Mouse (Mus musculus) forebrain, embryonic 12.5 days (tissue): Measurements from ENCODE around the gene Znrd1. TPM values are rescaled to one million over a fixed set of nuclear protein-coding genes. Genes with fewer than 3 reads are reported as not detected.

ENCODE experiments used
- ATAC-seq: fragments of 200-750 bp; cut with Nextera tagmentation; 2 replicates; pipeline ENCODE4 v1.8.0; 2017; ENCODE audit warnings: moderate TSS enrichment; ENCODE audit not compliant: low FRiP score
- H3K27ac ChIP-seq: fragments of 300-500 bp; sonication (generic); 2 replicates; pipeline ENCODE4 v1.5.1; 2016; ENCODE audit warnings: mild to moderate bottlenecking
- H3K27me3 ChIP-seq: fragments of 300-500 bp; sonication (generic); 2 replicates; pipeline ENCODE4 v1.6.1; 2016; ENCODE audit warnings: mild to moderate bottlenecking
- H3K36me3 ChIP-seq: fragments of 300-500 bp; sonication (generic); replicated peaks from 2 replicates; pipeline ENCODE4 v1.6.1; 2016; ENCODE audit warnings: mild to moderate bottlenecking
- H3K4me1 ChIP-seq: fragments of 300-500 bp; sonication (generic); 2 replicates; pipeline ENCODE4 v1.6.1; 2016
- H3K4me2 ChIP-seq: fragments of 300-500 bp; sonication (generic); 2 replicates; pipeline ENCODE4 v1.6.1; 2016; ENCODE audit warnings: mild to moderate bottlenecking, moderate library complexity
- H3K4me3 ChIP-seq: fragments of 300-500 bp; sonication (generic); replicated peaks from 2 replicates; pipeline ENCODE4 v1.5.1; 2016; ENCODE audit warnings: mild to moderate bottlenecking
- H3K9ac ChIP-seq: fragments of 300-500 bp; sonication (generic); 2 replicates; pipeline ENCODE4 v1.6.1; 2016; ENCODE audit warnings: mild to moderate bottlenecking
- H3K9me3 ChIP-seq: fragments of 300-500 bp; sonication (generic); 2 replicates; pipeline ENCODE4 v1.6.1; 2016
- WGBS: fragments of 180-500 bp; shearing (Covaris S2); methylation state at CpG from one replicate; pipeline ENCODE4 v1.1.7; 2016; 5-methylcytosine and 5-hydroxymethylcytosine counted together
- polyA plus RNA-seq: library from polyadenylated mRNA; unstranded; fragments of >200 nt; fragmentation: Nextera tagmentation; extraction: Ambion mirVana; gene quantifications from 2 replicates; pipeline ENCODE4 v1.2.1, GENCODE M21; 2016

The Znrd1 gene
- polyA plus RNA-seq, 1 experiment from 2014 or later = 86.7 TPM

DNA sequence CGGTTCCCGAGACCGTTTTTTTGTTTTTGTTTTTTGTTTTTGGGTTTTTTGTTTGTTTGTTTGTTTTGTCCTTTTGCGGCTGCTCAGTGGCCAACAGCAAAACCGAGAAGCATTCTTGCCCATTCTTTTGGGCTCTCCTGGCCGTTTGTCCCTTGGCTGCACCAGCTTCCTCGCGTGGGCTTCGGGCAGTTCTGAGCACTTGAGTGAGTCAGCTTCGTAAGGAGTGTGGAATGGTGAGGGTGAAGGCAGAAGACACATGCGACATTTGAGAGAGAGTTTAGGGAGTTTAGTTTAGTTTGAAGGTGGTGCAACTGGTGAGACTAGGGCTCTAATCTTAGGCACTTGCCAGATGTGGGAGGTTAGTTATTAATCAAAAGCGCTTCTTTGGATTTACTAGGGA is 525 bp upstream of the Znrd1 start:
- peak; percentile 14; the same call in 1 of the 2 replicates for ATAC-seq
- H3K4me3 ChIP-seq = peak overlapping the region; percentile 67
- peak overlapping the region; percentile 79 for H3K9ac ChIP-seq
- H3K4me1 ChIP-seq = peaks cover 15% of the 10 kb centered on the region
- WGBS = 13% methylated on average over 12 of the region's 12 CpGs
- 0 out of 2 replicates have a peak, but pooled peaks cover 3% of the 10 kb centered on the region for H3K36me3 ChIP-seq
- H3K9me3 ChIP-seq = no peaks in the 10 kb centered on the region
- H3K4me2 ChIP-seq = peak overlapping the region; percentile 82
- no peaks in the 10 kb centered on the region for H3K27me3 ChIP-seq
- H3K27ac ChIP-seq = peak overlapping the region; percentile 36; the same call in 1 of the 2 replicates

DNA sequence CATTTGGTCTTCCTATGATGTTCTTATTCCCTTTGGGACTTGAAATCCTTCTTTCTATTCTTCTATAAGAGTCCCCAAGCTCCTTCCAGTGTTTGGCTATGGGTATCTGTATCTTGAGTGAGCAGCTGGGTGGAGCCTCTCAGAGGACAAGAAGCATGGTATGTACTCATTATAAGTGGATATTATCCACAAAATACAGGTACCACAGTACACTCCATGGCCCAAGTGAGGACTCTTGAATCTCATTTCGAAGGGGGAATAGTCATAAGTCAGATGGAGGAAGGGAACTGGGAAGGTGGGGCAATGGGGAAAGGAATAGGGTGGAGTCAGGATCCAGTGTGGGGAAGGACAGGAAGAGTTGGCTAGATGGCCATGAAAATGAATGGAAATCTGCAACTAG is 5.3 kb downstream of the Znrd1 start:
- Histone ChIP-seq H3K4me2 (no peak overlapping the region), H3K9me3 (no peaks in the 10 kb centered on the region), H3K27ac (no peak overlapping the region), H3K27me3 (peaks cover 4% of the 10 kb centered on the region; the same call in 1 of the 2 replicates), H3K36me3 (peaks cover 15% of the 10 kb centered on the region), H3K9ac (no peak overlapping the region), H3K4me3 (no peak overlapping the region), H3K4me1 (peaks cover 19% of the 10 kb centered on the region)
- ATAC-seq = no peak
- WGBS = 96% methylated on average over 1 of the region's 1 CpGs

DNA sequence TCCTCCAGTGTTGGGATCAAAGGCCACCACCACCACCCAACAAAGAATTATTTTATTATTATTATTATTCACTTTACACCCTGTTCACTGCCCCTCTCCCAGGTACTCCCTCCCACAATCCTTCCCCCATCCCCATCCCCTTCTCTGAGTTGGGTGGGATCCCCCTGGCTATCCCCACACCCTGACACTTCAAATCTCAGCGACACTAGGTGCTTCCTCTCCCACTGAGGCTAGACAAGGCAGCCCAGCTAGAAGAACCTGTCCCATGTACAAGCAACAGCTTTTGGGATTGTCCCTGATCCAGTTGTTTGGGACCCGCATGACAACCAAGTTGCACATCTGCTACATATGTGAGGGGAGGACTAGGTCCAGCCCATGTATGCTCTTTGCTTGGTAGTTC is 5.7 kb downstream of the Znrd1 start:
- ATAC-seq = no peak
- no peaks in the 10 kb centered on the region for H3K9me3 ChIP-seq
- peaks cover 4% of the 10 kb centered on the region; the same call in 1 of the 2 replicates for H3K27me3 ChIP-seq
- H3K4me3 ChIP-seq = no peak overlapping the region
- WGBS = 98% methylated on average over 2 of the region's 2 CpGs
- H3K4me2 ChIP-seq = no peak overlapping the region
- H3K27ac ChIP-seq = no peak overlapping the region
- no peak overlapping the region for H3K9ac ChIP-seq
- peaks cover 18% of the 10 kb centered on the region for H3K4me1 ChIP-seq
- H3K36me3 ChIP-seq = peaks cover 15% of the 10 kb centered on the region

DNA sequence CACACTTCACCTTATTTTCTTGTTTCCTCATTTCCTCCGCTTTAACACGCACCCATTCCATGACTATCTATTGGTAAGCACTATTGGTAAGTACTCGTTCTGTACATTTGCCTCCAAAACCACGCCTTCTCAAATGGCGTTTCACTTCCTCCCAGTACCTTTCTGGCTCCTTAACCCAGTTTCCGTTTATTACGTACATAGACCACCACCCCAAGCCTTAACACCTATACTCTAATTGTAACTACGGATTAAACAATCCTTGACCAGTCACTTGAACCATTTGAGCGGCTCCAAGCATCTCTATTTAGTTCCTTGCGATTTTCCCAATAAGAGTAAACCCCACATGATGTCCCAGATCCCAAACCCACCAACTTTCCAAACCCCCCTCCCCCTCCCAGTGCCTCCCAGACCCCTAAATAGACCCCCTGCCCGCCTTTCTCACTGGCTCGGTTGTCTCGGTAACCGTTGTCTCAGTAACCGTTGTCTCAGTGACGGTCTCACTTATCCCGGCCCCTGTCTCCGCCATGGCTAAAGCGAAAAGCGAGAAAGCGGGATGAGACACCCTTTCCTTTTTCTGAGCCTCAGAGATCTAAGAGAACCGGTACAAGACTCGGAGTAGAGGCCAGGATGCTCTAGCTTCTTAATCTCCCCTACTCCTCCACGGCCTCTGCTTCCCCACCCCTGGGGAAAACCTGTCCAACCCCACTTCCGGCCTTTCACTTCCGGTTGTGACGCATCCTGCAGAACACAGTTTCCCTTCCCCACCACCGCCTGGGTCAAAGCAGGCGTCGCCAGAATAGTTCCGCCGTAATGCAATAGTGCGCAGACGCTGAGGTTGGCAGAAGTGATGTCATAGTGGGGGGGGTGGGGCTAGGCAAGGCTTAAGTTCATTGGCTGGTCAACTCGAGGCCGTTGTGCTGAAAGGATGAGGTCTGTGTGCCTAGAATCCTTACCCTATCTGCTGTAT is 7.1 kb downstream of the Znrd1 start, which contains the start of gene Ppp1r11:
Gene Ppp1r11 (minus strand): TSS at position 761 of the 967 bp plus-strand sequence.
- Histone ChIP-seq H3K4me1 (peaks cover 25% of the 10 kb centered on the region), H3K27me3 (peaks cover 10% of the 10 kb centered on the region), H3K36me3 (peaks cover 15% of the 10 kb centered on the region), H3K4me2 (peak within 1 kb of the TSS; percentile 76), H3K27ac (peak within 1 kb of the TSS; percentile 80), H3K9ac (peak within 1 kb of the TSS; percentile 78), H3K9me3 (no peaks in the 10 kb centered on the region), H3K4me3 (peak within 1 kb of the TSS; percentile 60)
- peak; percentile 96 for ATAC-seq
- 3% methylated on average over 36 of the region's 36 CpGs for whole genome bisulfite sequencing

DNA sequence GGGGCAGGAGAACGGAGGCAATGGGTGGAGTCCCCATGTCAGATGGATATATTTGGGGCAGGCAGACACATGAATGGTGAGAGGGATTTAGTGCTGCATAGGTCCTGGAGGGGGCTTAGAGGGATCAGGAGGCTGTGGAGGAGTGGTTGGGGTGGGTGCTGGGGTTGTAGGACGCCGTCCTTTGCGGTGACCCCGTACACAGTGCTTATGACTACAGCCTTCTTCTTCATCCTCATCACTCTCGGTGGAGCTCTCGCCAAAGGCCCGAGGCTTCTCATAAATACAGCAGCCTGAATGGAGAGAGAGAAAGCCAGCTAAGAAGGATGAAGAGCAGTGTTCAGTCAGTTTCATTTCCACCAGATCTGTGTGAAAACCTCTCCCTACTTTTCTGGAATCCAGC is 9.1 kb downstream of the Znrd1 start:
- Histone ChIP-seq H3K4me2 (no peak overlapping the region), H3K27ac (no peak overlapping the region), H3K27me3 (peaks cover 30% of the 10 kb centered on the region), H3K4me3 (no peak overlapping the region), H3K9me3 (no peaks in the 10 kb centered on the region), H3K4me1 (peaks cover 28% of the 10 kb centered on the region), H3K9ac (no peak overlapping the region), H3K36me3 (peaks cover 14% of the 10 kb centered on the region)
- no peak for ATAC-seq
- WGBS = 96% methylated on average over 8 of the region's 8 CpGs

DNA sequence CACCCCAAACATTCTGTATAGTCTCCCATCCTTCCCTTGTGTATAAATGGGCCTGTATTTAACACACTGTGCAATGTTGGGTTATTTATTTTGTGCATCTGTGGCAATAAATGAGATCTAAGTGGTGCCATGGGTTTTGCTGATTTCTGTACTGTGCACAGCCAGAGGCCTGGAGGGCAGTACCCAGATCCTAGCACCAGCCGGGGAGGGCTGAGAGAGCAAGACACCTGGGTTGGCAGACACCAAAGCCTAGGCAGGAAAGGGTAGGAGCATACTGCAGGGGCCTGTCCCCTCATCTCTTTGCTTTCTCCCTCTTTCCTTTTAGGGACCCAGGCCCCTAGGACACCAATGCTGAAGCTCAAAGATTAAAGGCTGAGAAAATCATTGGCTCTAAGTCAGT is 10.1 kb downstream of the Znrd1 start:
- Histone ChIP-seq H3K27ac (no peak overlapping the region), H3K4me1 (peaks cover 32% of the 10 kb centered on the region), H3K9me3 (no peaks in the 10 kb centered on the region), H3K4me2 (no peak overlapping the region), H3K9ac (no peak overlapping the region), H3K4me3 (no peak overlapping the region), H3K27me3 (peaks cover 40% of the 10 kb centered on the region), H3K36me3 (peaks cover 12% of the 10 kb centered on the region)
- no peak for ATAC-seq
- 86% methylated on average over 1 of the region's 1 CpGs for WGBS

DNA sequence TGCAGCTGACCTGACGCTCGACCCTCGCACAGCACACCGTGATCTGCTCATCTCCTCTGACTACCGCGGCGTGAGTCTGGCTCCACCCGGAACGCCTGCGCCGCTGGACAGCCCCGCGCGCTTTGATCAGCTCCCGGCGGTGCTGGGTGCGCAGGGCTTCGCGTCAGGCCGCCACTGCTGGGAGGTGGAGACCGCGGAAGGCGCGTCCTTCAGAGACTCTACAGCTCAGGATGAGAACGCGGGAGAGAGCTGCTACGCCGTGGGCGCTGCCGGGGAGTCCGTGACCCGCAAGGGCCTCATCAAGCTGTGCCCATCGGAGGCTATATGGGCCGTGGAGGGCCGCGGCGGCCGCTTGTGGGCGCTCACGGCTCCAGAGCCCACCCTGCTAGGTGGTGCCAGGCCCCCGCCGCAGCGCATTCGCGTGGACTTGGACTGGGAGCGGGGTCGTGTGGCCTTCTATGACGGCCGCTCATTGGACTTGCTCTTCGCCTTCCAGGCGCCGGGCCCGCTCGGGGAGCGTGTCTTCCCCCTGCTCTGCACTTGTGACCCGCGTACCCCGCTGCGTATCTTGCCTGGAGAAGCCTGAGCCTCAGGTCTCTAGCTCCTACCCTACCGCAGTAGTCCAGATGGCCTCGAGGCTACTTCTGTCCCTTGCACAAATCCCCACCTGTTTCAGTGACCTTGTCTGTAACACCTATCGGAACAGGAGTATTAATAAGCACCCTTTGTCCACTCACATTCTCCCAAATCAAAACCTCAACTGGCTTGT is 11.1 kb downstream of the Znrd1 start:
- Histone ChIP-seq H3K9me3 (no peaks in the 10 kb centered on the region), H3K4me3 (peak overlapping the region; percentile 54), H3K4me1 (peaks cover 41% of the 10 kb centered on the region), H3K4me2 (peak overlapping the region; percentile 92), H3K36me3 (peaks cover 12% of the 10 kb centered on the region), H3K9ac (peak overlapping the region; percentile 69), H3K27ac (peak overlapping the region; percentile 26; the same call in 1 of the 2 replicates), H3K27me3 (peaks cover 50% of the 10 kb centered on the region)
- peak; percentile 59 for ATAC-seq
- under 1% methylated on average over 59 of the region's 62 CpGs for WGBS

DNA sequence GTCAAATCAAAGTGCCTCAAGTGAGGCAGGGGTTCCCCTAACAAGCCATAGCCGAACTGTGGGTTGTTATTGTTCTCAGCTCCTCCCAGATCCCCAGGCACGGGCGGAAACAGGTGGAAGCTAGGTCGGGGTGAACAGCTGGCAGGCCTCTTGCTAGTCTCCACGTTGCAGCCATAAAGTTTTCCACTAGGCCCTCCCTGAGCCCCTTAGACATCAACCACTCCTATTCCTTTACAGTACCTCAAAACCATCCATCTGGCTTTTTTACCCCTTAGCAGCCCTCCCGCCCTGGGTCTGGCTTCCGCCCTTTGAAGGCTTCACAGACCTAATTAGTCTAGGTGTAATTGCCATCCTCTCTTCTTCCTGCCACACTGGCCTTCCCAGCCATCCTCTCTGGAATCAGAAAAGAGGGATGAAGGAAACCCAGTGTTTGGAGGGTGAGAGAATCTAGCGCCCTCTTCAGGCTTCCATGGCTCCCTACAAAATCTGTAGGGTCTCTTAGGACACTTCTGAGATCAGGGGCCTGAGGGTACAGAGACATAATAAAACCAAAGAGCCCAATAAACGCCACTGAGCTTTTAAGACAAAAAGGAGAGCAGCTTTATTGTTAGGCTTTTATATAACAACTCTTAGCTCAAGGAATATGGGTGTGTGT is 14.1 kb downstream of the Znrd1 start:
- H3K36me3 ChIP-seq = peaks cover 6% of the 10 kb centered on the region
- no peak overlapping the region for H3K4me3 ChIP-seq
- no peaks in the 10 kb centered on the region for H3K9me3 ChIP-seq
- H3K4me2 ChIP-seq = no peak overlapping the region
- H3K4me1 ChIP-seq = peaks cover 29% of the 10 kb centered on the region
- WGBS = 22% methylated on average over 9 of the region's 9 CpGs
- ATAC-seq = no peak
- peaks cover 73% of the 10 kb centered on the region for H3K27me3 ChIP-seq
- H3K27ac ChIP-seq = no peak overlapping the region
- no peak overlapping the region for H3K9ac ChIP-seq

DNA sequence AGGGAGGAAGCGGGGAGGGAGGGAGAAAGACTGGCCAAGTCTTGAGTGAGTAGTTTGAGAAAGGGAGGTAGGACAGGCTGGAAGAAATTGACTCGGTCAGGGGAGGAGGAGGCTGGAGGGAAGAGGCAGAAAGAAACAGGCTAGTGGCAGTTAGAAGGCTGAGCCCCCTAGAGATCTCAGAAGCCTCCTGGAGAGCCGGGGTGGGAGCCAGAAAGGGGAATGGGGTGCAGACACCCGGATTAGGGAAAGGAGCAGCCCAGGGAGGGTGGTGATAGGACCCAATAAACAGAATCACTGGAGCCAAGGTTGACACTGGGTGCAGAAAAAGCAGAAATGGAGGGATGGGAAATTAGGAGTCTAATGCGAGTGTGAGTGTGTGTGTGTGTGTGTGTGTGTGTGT is 14.7 kb downstream of the Znrd1 start:
- no peak for ATAC-seq

DNA sequence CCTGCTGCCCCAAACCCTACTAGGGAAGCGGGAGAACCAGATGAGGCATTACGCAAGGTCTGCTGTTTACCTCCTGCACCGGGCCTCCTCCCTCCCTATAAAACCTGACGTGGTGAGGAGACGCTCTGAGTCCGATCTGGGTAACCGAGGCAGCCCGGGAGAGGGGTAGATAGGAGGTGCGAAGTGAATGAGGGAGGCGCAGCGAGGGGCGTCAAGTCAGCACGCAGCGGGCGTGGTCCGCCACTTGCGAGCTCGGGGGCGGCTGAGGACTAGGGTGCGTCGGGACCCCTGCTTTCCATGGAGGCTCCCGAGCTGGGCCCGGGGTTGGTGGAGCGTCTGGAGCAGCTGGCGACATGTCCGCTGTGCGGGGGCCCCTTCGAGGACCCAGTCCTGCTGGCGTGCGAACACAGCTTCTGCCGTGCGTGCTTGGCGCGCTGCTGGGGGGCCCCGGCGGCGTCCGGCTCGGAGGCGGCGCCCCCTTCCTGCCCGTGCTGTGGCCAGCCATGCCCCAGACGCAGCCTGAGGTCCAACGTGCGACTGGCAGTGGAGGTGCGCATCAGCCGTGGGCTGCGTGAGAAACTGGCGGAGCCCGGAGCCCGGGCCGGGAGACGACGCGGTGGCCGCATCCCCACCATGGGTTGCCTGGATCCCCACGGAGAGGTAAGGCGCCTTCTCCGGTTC is 15.4 kb downstream of the Znrd1 start, which contains the start of gene Rnf39:
Gene Rnf39 (plus strand): TSS at position 128 of the 681 bp plus-strand sequence.
- Histone ChIP-seq H3K4me3 (peak within 1 kb of the TSS; percentile 40), H3K4me1 (peaks cover 29% of the 10 kb centered on the region), H3K27me3 (peaks cover 74% of the 10 kb centered on the region), H3K9ac (peak within 1 kb of the TSS; percentile 49; the same call in 1 of the 2 replicates), H3K27ac (no peak within 1 kb of the TSS), H3K4me2 (peak within 1 kb of the TSS; percentile 61), H3K36me3 (no peaks in the 10 kb centered on the region), H3K9me3 (no peaks in the 10 kb centered on the region)
- no peak for ATAC-seq
- 2% methylated on average over 59 of the region's 59 CpGs for WGBS

More for the DNA sequence above, 14.7 kb downstream of the Znrd1 start:
- H3K27me3 ChIP-seq = peaks cover 73% of the 10 kb centered on the region
- peaks cover under 1% of the 10 kb centered on the region for H3K36me3 ChIP-seq
- H3K27ac ChIP-seq = no peak overlapping the region
- no peaks in the 10 kb centered on the region for H3K9me3 ChIP-seq
- peak overlapping the region; percentile 61; the same call in 1 of the 2 replicates for H3K4me2 ChIP-seq
- H3K4me3 ChIP-seq = no peak overlapping the region
- WGBS = 26% methylated on average over 5 of the region's 5 CpGs
- H3K9ac ChIP-seq = no peak overlapping the region
- peaks cover 29% of the 10 kb centered on the region for H3K4me1 ChIP-seq

DNA sequence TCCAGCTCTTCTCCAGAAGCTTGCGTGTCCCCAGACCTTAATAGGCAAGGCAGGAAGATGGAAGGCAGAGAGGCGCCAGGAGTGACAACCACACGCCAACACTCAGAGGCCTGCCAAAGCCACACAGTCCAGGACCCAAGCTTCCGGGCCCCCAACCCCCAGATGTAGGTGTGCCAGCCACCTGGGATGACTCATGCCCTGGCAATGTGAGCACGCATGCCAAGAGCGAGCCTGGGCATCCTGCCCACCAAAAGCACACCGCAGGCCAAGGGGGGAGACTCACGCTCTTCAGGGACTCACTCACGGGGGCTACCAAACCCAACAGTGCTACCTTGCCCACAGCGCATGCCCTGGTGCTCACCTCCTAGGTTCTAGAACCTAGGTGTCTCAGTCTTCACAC is 16.0 kb downstream of the Znrd1 start:
- H3K4me2 ChIP-seq = peak overlapping the region; percentile 61
- 53% methylated on average over 10 of the region's 10 CpGs for WGBS
- peaks cover 25% of the 10 kb centered on the region for H3K4me1 ChIP-seq
- no peaks in the 10 kb centered on the region for H3K9me3 ChIP-seq
- peak overlapping the region; percentile 40; the same call in 1 of the 2 replicates for H3K4me3 ChIP-seq
- no peak overlapping the region for H3K27ac ChIP-seq
- peaks cover 75% of the 10 kb centered on the region for H3K27me3 ChIP-seq
- no peaks in the 10 kb centered on the region for H3K36me3 ChIP-seq
- H3K9ac ChIP-seq = no peak overlapping the region
- ATAC-seq = no peak
